8 mouse cellular contexts compared by ENCODE assay signal in the genomic region with DNA sequence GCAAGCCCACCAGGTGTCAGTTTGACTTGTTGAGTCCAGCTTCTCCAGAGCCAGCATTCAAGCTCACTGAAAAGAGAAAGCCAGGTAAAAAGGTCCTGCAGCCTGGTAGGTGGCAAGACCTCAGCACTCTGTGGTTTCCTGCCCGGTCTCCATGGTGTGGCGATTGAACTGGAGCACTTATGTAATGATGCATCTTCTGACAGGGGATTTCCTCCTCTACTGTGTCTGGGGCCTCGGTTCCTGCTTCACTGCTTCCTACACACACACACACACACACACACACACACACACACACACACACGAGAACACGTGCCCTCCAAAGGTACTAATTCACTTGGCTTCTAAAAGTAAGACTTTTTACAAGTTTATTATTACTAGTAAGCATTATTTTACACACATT. TPM values are rescaled to one million over a fixed set of nuclear protein-coding genes. Genes with fewer than 3 reads are reported as not detected.
DNase-seq lines count a peak whose midpoint lies in the region; ATAC-seq and TF ChIP-seq lines count a peak whose summit lies in the region.

No protein-coding gene starts in this region.

- H3K4me2 ChIP-seq in hindbrain, embryonic 16.5 days (ENCODE audit: low read length) = peak overlapping the region; percentile 33
- H3K4me2 ChIP-seq in hindbrain, embryonic 12.5 days (replicated peaks) = no peak overlapping the region

- TF ChIP-seq POLR2A in cerebellum, adult 2 months (IDR thresholded peaks at IDR 0.05; ENCODE audit: borderline replicate concordance, insufficient read depth, low read length) = 0 out of 2 replicates have a peak, but pooled peaks have one; percentile 11
- TF ChIP-seq POLR2A in kidney, adult 2 months (IDR thresholded peaks at IDR 0.05; ENCODE audit: low read depth, low read length) = no peak

- 79% methylated on average over 5 of the region's 5 CpGs for WGBS in hindbrain, embryonic 16.5 days
- WGBS in hindbrain, embryonic 12.5 days = 74% methylated on average over 5 of the region's 5 CpGs
- WGBS in cerebellum, adult 2 months = 5% methylated on average over 5 of the region's 5 CpGs
- WGBS in kidney, adult 2 months = 11% methylated on average over 5 of the region's 5 CpGs

- intact Hi-C loops in left cerebral cortex, postnatal 25 days (cut with DNase I) = no loop called here

- ATAC-seq in hindbrain, embryonic 16.5 days = no peak
- no peak for ATAC-seq in hindbrain, embryonic 12.5 days (ENCODE audit: low FRiP score)
- peak; percentile 29; the same call in 1 of the 2 replicates for ATAC-seq in megakaryocyte progenitor cell, adult 5-6 weeks (replicated peaks; ENCODE audit: poor library complexity)

- H3K27me3 ChIP-seq in hindbrain, embryonic 16.5 days (replicated peaks; ENCODE audit: control insufficient read depth, insufficient read depth, low read length) = no peaks in the 10 kb centered on the region
- 0 out of 2 replicates have a peak, but pooled peaks cover 3% of the 10 kb centered on the region for H3K27me3 ChIP-seq in hindbrain, embryonic 12.5 days
- H3K27me3 ChIP-seq in cerebellum, adult 2 months (ENCODE audit: control insufficient read depth, insufficient read depth, low read length) = no peaks in the 10 kb centered on the region
- H3K27me3 ChIP-seq in kidney, adult 2 months (replicated peaks; ENCODE audit: control insufficient read depth, insufficient read depth, low read length) = no peaks in the 10 kb centered on the region

- TF ChIP-seq CTCF in cerebellum, adult 2 months (IDR thresholded peaks at IDR 0.05; ENCODE audit: borderline replicate concordance, insufficient read depth, low read depth, low read length) = no peak
- TF ChIP-seq CTCF in kidney, adult 2 months (conservative IDR thresholded peaks at IDR 0.05; ENCODE audit: insufficient read depth, insufficient read length, low read depth, low read length) = no peak

- H3K9me3 ChIP-seq in hindbrain, embryonic 16.5 days (ENCODE audit: control insufficient read depth, low read length) = no peaks in the 10 kb centered on the region
- no peaks in the 10 kb centered on the region for H3K9me3 ChIP-seq in hindbrain, embryonic 12.5 days (replicated peaks)

- H3K4me3 ChIP-seq in hindbrain, embryonic 16.5 days (ENCODE audit: low read length) = no peak overlapping the region
- no peak overlapping the region for H3K4me3 ChIP-seq in hindbrain, embryonic 12.5 days
- peak overlapping the region; percentile 62 for H3K4me3 ChIP-seq in cerebellum, adult 2 months (replicated peaks; ENCODE audit: insufficient read depth, low read depth, low read length)
- no peak overlapping the region for H3K4me3 ChIP-seq in kidney, adult 2 months (ENCODE audit: insufficient read depth, low read depth, low read length)

- H3K9ac ChIP-seq in hindbrain, embryonic 16.5 days (ENCODE audit: low read depth, low read length) = no peak overlapping the region; the same call in 1 of the 2 replicates
- no peak overlapping the region for H3K9ac ChIP-seq in hindbrain, embryonic 12.5 days

- peak; percentile 71 to 81 for DNase-seq in cerebellum, adult 2 months
- peak; percentile 80 for DNase-seq in kidney, adult 2 months
- no peak for DNase-seq in frontal cortex, postnatal 14 days (ENCODE audit: low spot score in 2 of 2)
- no peak for DNase-seq in left cerebral cortex, postnatal 25 days (ENCODE audit: low spot score in 2 of 2)
- no peak for DNase-seq in right cerebral cortex, postnatal 25 days

- H3K4me1 ChIP-seq in hindbrain, embryonic 16.5 days (ENCODE audit: control insufficient read depth, insufficient read depth, low read depth, low read length) = peaks cover 18% of the 10 kb centered on the region
- H3K4me1 ChIP-seq in hindbrain, embryonic 12.5 days = peaks cover 26% of the 10 kb centered on the region
- H3K4me1 ChIP-seq in cerebellum, adult 2 months (ENCODE audit: control insufficient read depth, insufficient read depth, low read length) = peaks cover 13% of the 10 kb centered on the region; the same call in 1 of the 2 replicates
- peaks cover 33% of the 10 kb centered on the region for H3K4me1 ChIP-seq in kidney, adult 2 months (ENCODE audit: control insufficient read depth, insufficient read depth, low read length)

- no peak overlapping the region for H3K27ac ChIP-seq in hindbrain, embryonic 16.5 days (ENCODE audit: low read depth, low read length)
- H3K27ac ChIP-seq in hindbrain, embryonic 12.5 days = no peak overlapping the region
- H3K27ac ChIP-seq in cerebellum, adult 2 months (ENCODE audit: insufficient read depth, low read length) = peak overlapping the region; percentile 88
- peak overlapping the region; percentile 86 for H3K27ac ChIP-seq in kidney, adult 2 months (ENCODE audit: insufficient read depth, low read depth, low read length)

- H3K36me3 ChIP-seq in hindbrain, embryonic 16.5 days (ENCODE audit: control insufficient read depth, insufficient read depth, low read length) = no peaks in the 10 kb centered on the region
- no peaks in the 10 kb centered on the region for H3K36me3 ChIP-seq in hindbrain, embryonic 12.5 days
- no peaks in the 10 kb centered on the region; the same call in 1 of the 2 replicates for H3K36me3 ChIP-seq in kidney, adult 2 months (ENCODE audit: control insufficient read depth, insufficient read depth, low read length)

RNA-seq across cellular contexts. Expression of a gene that starts 2.6 kb away (rescaled TPM):
- 9.9 and 12.1 TPM in 2 replicates for polyA plus RNA-seq in hindbrain, embryonic 16.5 days (2015; fragmentation: Nextera tagmentation; extraction: Ambion mirVana)
- 18.8 and 19.3 TPM in 2 replicates for polyA plus RNA-seq in hindbrain, embryonic 12.5 days (2016; fragmentation: Nextera tagmentation; extraction: Ambion mirVana)
- 46.3 and 54.8 TPM in 2 replicates for polyA plus RNA-seq in cerebellum, adult 2 months (2012; rRNA removed)
- polyA plus RNA-seq in kidney, adult 2 months (2012; rRNA removed) = 65.5 and 80.0 TPM in 2 replicates
- 12.8 and 14.5 TPM in 2 replicates for total RNA-seq in megakaryocyte progenitor cell, adult 5-6 weeks (2015)
- 15.9 and 19.4 TPM in 2 replicates for total RNA-seq in megakaryocyte progenitor cell, adult 5-6 weeks (2017)
- 10 to 100 TPM; 32.1 to 32.9 TPM for total RNA-seq in left cerebral cortex, postnatal 25 days (2021)

RNA-seq across cellular contexts. Expression of a gene that starts 32.4 kb away (rescaled TPM):
- 2.0 and 2.3 TPM in 2 replicates for polyA plus RNA-seq in hindbrain, embryonic 16.5 days (2015; fragmentation: Nextera tagmentation; extraction: Ambion mirVana)
- polyA plus RNA-seq in hindbrain, embryonic 12.5 days (2016; fragmentation: Nextera tagmentation; extraction: Ambion mirVana) = 5.9 and 6.7 TPM in 2 replicates
- polyA plus RNA-seq in cerebellum, adult 2 months (2012; rRNA removed) = 4.9 and 5.4 TPM in 2 replicates
- polyA plus RNA-seq in kidney, adult 2 months (2012; rRNA removed) = not detected in 2 replicates
- not detected in 2 replicates for total RNA-seq in megakaryocyte progenitor cell, adult 5-6 weeks (2015)
- 0.12 TPM in 1 of 2 replicates, not detected in the other for total RNA-seq in megakaryocyte progenitor cell, adult 5-6 weeks (2017)
- total RNA-seq in left cerebral cortex, postnatal 25 days (2021) = 10 to 100 TPM; 12.9 to 15.5 TPM

Comparison
In these comparisons a context has a peak if more than half of its experiments do, and no peak if none do; other contexts are left out.
1. H3K27ac ChIP-seq: peak in cerebellum, adult 2 months (single experiment) and kidney, adult 2 months (single experiment); none in hindbrain, embryonic 16.5 days (single experiment) and hindbrain, embryonic 12.5 days (single experiment).
2. DNase-seq: peak in cerebellum, adult 2 months (2 of 2) and kidney, adult 2 months (single experiment); none in frontal cortex, postnatal 14 days (0 of 2), left cerebral cortex, postnatal 25 days (0 of 2) and right cerebral cortex, postnatal 25 days (single experiment).